Mouse (Mus musculus) neutrophil, adult 5-6 weeks (primary cell): ENCODE data around the gene Ttc36. TPM values are rescaled to one million over a fixed set of nuclear protein-coding genes. Genes with fewer than 3 reads are reported as not detected.

ENCODE experiments used
- ATAC-seq: fragments of 151-379, 151-347 bp; 2 replicates; pipeline ENCODE4 v1.8.0; 2017; ENCODE audit warnings: mild to moderate bottlenecking, moderate TSS enrichment; ENCODE audit not compliant: insufficient number of reproducible peaks, poor library complexity, low FRiP score, severe bottlenecking; ENCODE audit errors: extremely low read depth
- total RNA-seq: library from RNA; stranded (forward); fragments of 200-1000 nt; gene quantifications from 2 replicates; pipeline ENCODE4 v1.2.3, GENCODE M21; 2017

Gene Ttc36
- 0.93 and 1.4 TPM in 2 replicates for total RNA-seq

GRCm38 (mm10) chr9:44802808-44803450, at the start of gene Ttc36:
Ttc36 (minus strand) TSS chr9:44803072.
- ATAC-seq, result no peak

- ATAC-seq, result no peak
Measured at GRCm38 (mm10) chr9:44847446-44847845, 44.6 kb upstream of the Ttc36 start.

- ATAC-seq, result peak; percentile 57; the same call in 1 of the 2 replicates
Measured at GRCm38 (mm10) chr9:44841241-44841640, 38.4 kb upstream of the Ttc36 start.

GRCm38 (mm10) chr9:44836439-44836838, 33.6 kb upstream of the Ttc36 start:
- peak; percentile 50 for ATAC-seq

GRCm38 (mm10) chr9:44832356-44832755, 29.5 kb upstream of the Ttc36 start:
- ATAC-seq, result no peak

GRCm38 (mm10) chr9:44830506-44830905, 27.6 kb upstream of the Ttc36 start:
- no peak for ATAC-seq

GRCm38 (mm10) chr9:44828944-44829343, 26.1 kb upstream of the Ttc36 start:
- no peak for ATAC-seq

GRCm38 (mm10) chr9:44826660-44827059, 23.8 kb upstream of the Ttc36 start:
- no peak for ATAC-seq

- ATAC-seq, result no peak
Measured at GRCm38 (mm10) chr9:44819920-44820827, 17.3 kb upstream of the Ttc36 start.

- ATAC-seq, result no peak
Measured at GRCm38 (mm10) chr9:44817522-44817921, 14.7 kb upstream of the Ttc36 start.

GRCm38 (mm10) chr9:44814179-44814578, 11.3 kb upstream of the Ttc36 start:
- ATAC-seq, result no peak

GRCm38 (mm10) chr9:44810316-44810715, 7.4 kb upstream of the Ttc36 start:
- no peak for ATAC-seq

GRCm38 (mm10) chr9:44807778-44808177, 4.9 kb upstream of the Ttc36 start:
- ATAC-seq, result no peak

GRCm38 (mm10) chr9:44807141-44807540, 4.3 kb upstream of the Ttc36 start:
- no peak for ATAC-seq

GRCm38 (mm10) chr9:44805536-44805935, 2.7 kb upstream of the Ttc36 start:
- ATAC-seq, result no peak

GRCm38 (mm10) chr9:44804678-44805077, 1.8 kb upstream of the Ttc36 start:
- no peak for ATAC-seq

GRCm38 (mm10) chr9:44801669-44802068, 1.2 kb downstream of the Ttc36 start:
- ATAC-seq, result no peak

- ATAC-seq, result no peak
Measured at GRCm38 (mm10) chr9:44799958-44800324, 2.9 kb downstream of the Ttc36 start.

GRCm38 (mm10) chr9:44799102-44799957, 3.5 kb downstream of the Ttc36 start, which contains the start of gene Tmem25:
Tmem25 (minus strand) TSS chr9:44799307.
- peak; percentile 43 for ATAC-seq
